Mouse (Mus musculus) ES-Bruce4 (cell line): ENCODE measurements around the gene Unc50. TPM values are rescaled to one million over a fixed set of nuclear protein-coding genes. Genes with fewer than 3 reads are reported as not detected.

Experiments used
- H3K27ac ChIP-seq: 2 replicates; pipeline ENCODE4 v1.5.1; 2012; ENCODE audit warnings: low read length, inconsistent platforms; ENCODE audit not compliant: insufficient read depth
- H3K27me3 ChIP-seq: 2 replicates; pipeline ENCODE4 v1.6.1; 2012; ENCODE audit warnings: mild to moderate bottlenecking, low read length, inconsistent platforms; ENCODE audit not compliant: control insufficient read depth, poor library complexity, insufficient read depth, severe bottlenecking
- H3K36me3 ChIP-seq: 2 replicates; pipeline ENCODE4 v1.6.1; 2012; ENCODE audit warnings: inconsistent platforms, mild to moderate bottlenecking, low read length, moderate library complexity; ENCODE audit not compliant: control insufficient read depth, poor library complexity, insufficient read depth, severe bottlenecking
- H3K4me1 ChIP-seq: one replicate; pipeline ENCODE4 v1.8.1; 2011; ENCODE audit warnings: low read length; ENCODE audit not compliant: control insufficient read depth, insufficient read depth
- H3K4me3 ChIP-seq: 2 replicates; pipeline ENCODE4 v1.5.1; 2011; ENCODE audit warnings: low read depth, mild to moderate bottlenecking, low read length
- H3K9ac ChIP-seq: 2 replicates; pipeline ENCODE4 v1.6.1; 2012; ENCODE audit warnings: low read depth, mild to moderate bottlenecking, inconsistent platforms; ENCODE audit not compliant: poor library complexity, severe bottlenecking
- H3K9me3 ChIP-seq: replicated peaks from 2 replicates; pipeline ENCODE4 v1.6.1; 2012; ENCODE audit warnings: mild to moderate bottlenecking, low read length, inconsistent platforms; ENCODE audit not compliant: control insufficient read depth, poor library complexity, insufficient read depth, severe bottlenecking
- CTCF ChIP-seq: IDR thresholded peaks from one replicate; pipeline ENCODE4 v1.8.1; 2011; ENCODE audit warnings: low read depth, low read length
- EP300 ChIP-seq: IDR thresholded peaks from 2 replicates; pipeline ENCODE4 v1.6.1; 2011; ENCODE audit warnings: low read depth, low read length; ENCODE audit not compliant: insufficient read depth
- POLR2A ChIP-seq: IDR thresholded peaks from one replicate; pipeline ENCODE4 v1.8.1; 2011; ENCODE audit warnings: low read length; ENCODE audit not compliant: insufficient read depth
- polyA plus RNA-seq: library from polyadenylated mRNA; stranded (reverse); fragments of >200 nt; gene quantifications from 2 replicates; pipeline ENCODE4 v1.2.4, GENCODE M21; 2011; ENCODE audit warnings: low read depth; ENCODE audit not compliant: missing spikeins, insufficient read depth, insufficient read length

Gene Unc50
- polyA plus RNA-seq, 1 experiment: 41.1 TPM

DNA sequence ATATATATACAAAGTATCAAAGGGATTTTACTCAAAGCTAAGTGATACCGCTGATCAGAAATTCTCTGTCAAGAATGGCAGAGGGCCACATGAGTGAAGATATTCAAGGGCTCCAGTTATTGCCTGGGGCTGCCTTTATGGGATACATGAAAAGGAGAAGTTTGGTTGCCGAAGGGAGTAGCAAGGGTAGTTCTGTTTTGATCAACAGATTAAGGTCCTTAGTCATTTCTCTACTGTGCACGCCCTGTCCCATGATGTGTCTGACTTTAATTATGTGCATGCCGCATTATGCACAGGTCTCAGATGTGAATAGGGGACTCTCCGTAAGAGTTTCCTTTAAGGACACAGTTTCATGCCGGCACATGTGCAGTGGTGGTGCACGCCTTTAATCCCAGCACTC lies 27.6 kb downstream of the Unc50 start:
- Histone ChIP-seq H3K36me3 (no peaks in the 10 kb centered on the region), H3K4me3 (no peak overlapping the region)

DNA sequence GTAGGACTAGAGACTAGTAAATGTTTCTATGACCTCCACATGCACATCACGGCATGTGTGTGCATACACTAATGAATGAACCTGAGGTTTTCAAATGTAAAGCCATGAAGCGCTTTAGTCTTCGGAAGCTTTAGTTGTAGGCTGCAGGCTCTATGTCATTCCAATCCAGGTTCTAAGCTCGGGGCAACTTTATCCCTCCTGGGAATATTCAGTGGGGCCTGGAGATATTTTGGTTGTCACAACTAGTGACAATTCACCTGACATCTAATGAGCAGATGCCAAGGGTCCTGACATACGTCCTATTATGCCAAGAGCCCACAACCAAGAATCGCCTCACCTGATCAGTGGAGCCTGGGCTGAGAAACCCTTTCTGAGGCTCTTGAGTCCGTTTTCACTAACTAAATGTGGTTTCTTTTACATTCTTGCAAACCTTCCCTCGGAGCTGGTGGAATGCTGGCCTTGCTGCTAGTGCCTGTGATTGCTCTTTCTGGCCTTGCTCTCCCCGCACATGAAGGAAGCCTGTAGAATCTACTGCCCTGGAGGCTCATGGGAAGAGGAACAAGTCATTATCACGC lies 35.0 kb downstream of the Unc50 start:
- no peak for TF ChIP-seq CTCF
- no peak for TF ChIP-seq EP300
- TF ChIP-seq POLR2A: no peak
- Histone ChIP-seq H3K4me1 (no peaks in the 10 kb centered on the region), H3K27ac (no peak overlapping the region), H3K36me3 (no peaks in the 10 kb centered on the region), H3K4me3 (no peak overlapping the region), H3K27me3 (no peaks in the 10 kb centered on the region), H3K9ac (no peak overlapping the region), H3K9me3 (no peaks in the 10 kb centered on the region)

More for the DNA sequence above, 27.6 kb downstream of the Unc50 start:
- H3K27me3 ChIP-seq: no peaks in the 10 kb centered on the region
- TF ChIP-seq EP300 (no peak), POLR2A (no peak), CTCF (no peak)
- H3K9me3 ChIP-seq: no peaks in the 10 kb centered on the region
- H3K27ac ChIP-seq: no peak overlapping the region
- no peak overlapping the region for H3K9ac ChIP-seq
- H3K4me1 ChIP-seq: no peaks in the 10 kb centered on the region

GRCm38 (mm10) chr1:37466322-37466995 lies 36.5 kb downstream of the Unc50 start:
- Histone ChIP-seq H3K27ac (no peak overlapping the region), H3K9ac (no peak overlapping the region), H3K36me3 (no peaks in the 10 kb centered on the region), H3K27me3 (no peaks in the 10 kb centered on the region), H3K4me3 (no peak overlapping the region), H3K4me1 (no peaks in the 10 kb centered on the region), H3K9me3 (no peaks in the 10 kb centered on the region)
- no peak for TF ChIP-seq CTCF
- no peak for TF ChIP-seq EP300
- no peak for TF ChIP-seq POLR2A

DNA sequence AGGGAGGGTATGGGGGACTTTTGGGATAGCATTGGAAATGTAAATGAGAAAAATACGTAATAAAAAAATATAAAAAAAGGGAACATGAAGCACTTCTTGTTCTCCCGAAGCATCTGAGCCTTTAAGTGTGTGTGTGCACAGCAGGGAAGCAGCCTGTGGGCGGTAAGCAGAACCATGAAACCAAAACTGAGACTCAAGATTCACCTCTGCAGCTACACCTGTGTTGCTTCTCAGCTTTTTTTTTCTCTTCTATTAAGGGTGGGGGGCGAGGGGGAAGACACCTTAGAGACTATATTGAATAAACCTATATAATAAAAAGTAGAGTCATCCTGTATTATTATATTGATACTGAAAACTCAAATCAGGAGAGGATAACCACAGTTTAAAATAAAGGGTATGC lies 37.9 kb downstream of the Unc50 start:
- Histone ChIP-seq H3K36me3 (no peaks in the 10 kb centered on the region), H3K9me3 (no peaks in the 10 kb centered on the region), H3K9ac (no peak overlapping the region), H3K27me3 (no peaks in the 10 kb centered on the region), H3K4me1 (no peaks in the 10 kb centered on the region), H3K27ac (no peak overlapping the region), H3K4me3 (no peak overlapping the region)
- no peak for TF ChIP-seq POLR2A
- no peak for TF ChIP-seq CTCF
- no peak for TF ChIP-seq EP300

DNA sequence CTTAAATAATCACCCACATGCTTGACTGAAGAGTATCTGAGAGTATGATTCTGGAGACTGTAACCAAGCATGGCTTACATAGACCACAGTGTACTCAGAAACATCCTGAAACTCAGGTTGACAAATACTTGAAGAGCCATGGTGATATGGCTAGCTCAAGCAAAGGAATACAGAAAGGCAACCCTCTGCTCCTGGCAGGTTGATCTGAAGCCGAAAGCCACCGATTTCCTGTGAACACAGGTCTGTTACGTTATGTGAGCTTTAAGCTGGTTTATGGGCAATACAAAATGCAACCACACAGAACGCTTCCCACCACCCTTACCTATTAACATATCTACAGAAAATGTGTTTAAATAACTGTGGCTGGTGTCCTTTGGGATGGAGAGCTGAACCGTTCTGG lies 39.1 kb downstream of the Unc50 start:
- Histone ChIP-seq H3K36me3 (no peaks in the 10 kb centered on the region), H3K4me3 (no peak overlapping the region), H3K27ac (no peak overlapping the region), H3K4me1 (no peaks in the 10 kb centered on the region), H3K27me3 (no peaks in the 10 kb centered on the region), H3K9me3 (no peaks in the 10 kb centered on the region), H3K9ac (no peak overlapping the region)
- TF ChIP-seq CTCF (no peak), EP300 (no peak), POLR2A (no peak)

DNA sequence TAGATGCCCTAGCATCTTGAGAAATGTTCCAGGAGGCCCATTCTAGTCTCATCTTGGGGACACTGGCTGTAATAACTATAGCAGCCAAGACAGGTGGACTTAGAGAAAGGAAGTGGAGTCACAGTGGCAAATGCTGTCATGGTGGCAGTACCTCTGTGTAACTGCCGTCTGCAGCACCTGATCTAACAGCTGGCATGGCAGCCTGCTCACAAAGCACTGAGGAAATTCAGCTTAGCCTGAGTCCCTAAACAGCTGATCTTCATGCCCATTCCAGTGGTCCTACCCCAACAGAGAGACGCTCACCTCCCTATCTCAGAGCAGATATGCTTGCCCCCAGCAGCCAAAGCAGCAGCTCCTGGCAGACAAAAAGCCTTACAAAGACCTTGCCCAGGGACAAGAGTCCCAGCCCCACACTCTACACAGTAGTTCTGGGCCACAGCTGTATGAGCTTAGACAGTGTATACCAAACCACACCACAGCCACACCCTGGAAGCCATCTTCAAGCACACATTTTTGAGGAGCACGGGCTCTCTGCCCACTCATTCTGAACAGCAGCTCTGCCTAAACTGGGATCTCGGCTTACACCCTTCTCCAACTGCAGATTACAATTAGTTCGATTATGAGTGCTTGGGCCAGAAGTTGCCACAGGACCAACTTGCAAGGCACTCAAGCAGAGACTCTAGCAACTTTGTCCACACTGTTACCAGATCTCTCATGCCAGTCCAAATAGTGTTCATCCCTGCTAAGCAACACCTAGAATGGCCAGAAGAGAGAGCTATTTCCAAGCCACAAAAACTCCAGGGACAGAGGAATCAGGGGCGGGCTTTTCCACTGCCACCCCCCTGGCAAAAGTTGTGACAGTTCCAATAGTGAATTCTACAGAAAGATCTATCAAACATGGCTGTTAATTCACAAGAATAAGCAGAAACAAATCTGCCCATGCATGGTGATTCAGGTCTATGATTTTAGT lies 41.5 kb downstream of the Unc50 start:
- Histone ChIP-seq H3K36me3 (no peaks in the 10 kb centered on the region), H3K4me1 (no peaks in the 10 kb centered on the region), H3K9me3 (no peaks in the 10 kb centered on the region), H3K4me3 (no peak overlapping the region), H3K9ac (no peak overlapping the region), H3K27ac (no peak overlapping the region), H3K27me3 (no peaks in the 10 kb centered on the region)
- no peak for TF ChIP-seq CTCF
